Mouse (Mus musculus) liver, postnatal 0 days (tissue): ENCODE measurements around the gene Atp5b. TPM values are rescaled to one million over a fixed set of nuclear protein-coding genes. Genes with fewer than 3 reads are reported as not detected.
A peak's percentile ranks its signal among the peaks of the same experiment; 100 is the strongest.

Experiments used
- ATAC-seq: fragments of 200-750 bp; cut with Nextera tagmentation; 2 replicates; pipeline ENCODE4 v1.8.0; 2017; ENCODE audit warnings: mild to moderate bottlenecking, moderate library complexity
- DNase-seq: peaks from one replicate; pipeline ENCODE4 v3.0.0-alpha.2; 2016
- H3K27ac ChIP-seq: fragments of 300-500 bp; sonication (generic); 2 replicates; pipeline ENCODE4 v1.5.1; 2014; ENCODE audit warnings: antibody characterized with exemption, moderate library complexity, mild to moderate bottlenecking, low read depth
- H3K27me3 ChIP-seq: fragments of 300-500 bp; sonication (generic); 2 replicates; pipeline ENCODE4 v1.6.1; 2014; ENCODE audit warnings: low read length, control low read depth, mixed read lengths; ENCODE audit not compliant: insufficient read depth
- H3K36me3 ChIP-seq: fragments of 300-500 bp; sonication (generic); replicated peaks from 2 replicates; pipeline ENCODE4 v1.6.1; 2014; ENCODE audit warnings: mild to moderate bottlenecking, control low read depth, low read length, moderate library complexity, mixed read lengths; ENCODE audit not compliant: insufficient read depth
- H3K4me1 ChIP-seq: fragments of 300-500 bp; sonication (generic); 2 replicates; pipeline ENCODE4 v1.6.1; 2014; ENCODE audit warnings: antibody characterized with exemption, mild to moderate bottlenecking, control low read depth; ENCODE audit not compliant: insufficient read depth
- H3K4me2 ChIP-seq: fragments of 300-500 bp; sonication (generic); 2 replicates; pipeline ENCODE4 v1.6.1; 2014; ENCODE audit warnings: low read depth, mild to moderate bottlenecking, low read length, moderate library complexity, mixed read lengths
- H3K4me3 ChIP-seq: fragments of 300-500 bp; sonication (generic); 2 replicates; pipeline ENCODE4 v1.5.1; 2014; ENCODE audit warnings: low read depth, low read length
- H3K9ac ChIP-seq: fragments of 300-500 bp; sonication (generic); replicated peaks from 2 replicates; pipeline ENCODE4 v1.6.1; 2014; ENCODE audit warnings: mild to moderate bottlenecking, moderate library complexity
- H3K9me3 ChIP-seq: fragments of 300-500 bp; sonication (generic); 2 replicates; pipeline ENCODE4 v1.6.1; 2016; ENCODE audit warnings: mild to moderate bottlenecking, control low read depth, low read length, mixed read lengths
- CTCF ChIP-seq: sonication (generic); IDR thresholded peaks from 2 replicates; pipeline ENCODE4 v1.5.1; 2016; ENCODE audit warnings: antibody characterized with exemption, low read depth
- EP300 ChIP-seq: IDR thresholded peaks from 2 replicates; pipeline ENCODE4 v1.6.1; 2016; ENCODE audit warnings: antibody characterized with exemption, low read depth, mild to moderate bottlenecking
- whole genome bisulfite sequencing: fragments of 180-500 bp; shearing (Covaris S2); extraction: QIAGEN DNeasy Blood & Tissue Kit; methylation state at CpG from one replicate; pipeline ENCODE4 v1.1.7; 2014; ENCODE audit not compliant: insufficient replicate concordance; 5-methylcytosine and 5-hydroxymethylcytosine counted together
- microRNA counts: library from miRNA; unstranded; fragments of <30 nt; microRNA quantifications from one replicate; lab custom pipeline; 2015
- microRNA-seq: library from miRNA; unstranded; fragments of <30 nt; microRNA quantifications from one replicate; pipeline ENCODE4, GENCODE M21; 2016
- polyA plus RNA-seq: library from polyadenylated mRNA; unstranded; fragments of >200 nt; fragmentation: Nextera tagmentation; extraction: Ambion mirVana; gene quantifications from 2 replicates; pipeline ENCODE4 v1.2.1, GENCODE M21; 2015

Gene Atp5b
- polyA plus RNA-seq, 1 experiment from 2014 or later = 1,865 TPM

DNA sequence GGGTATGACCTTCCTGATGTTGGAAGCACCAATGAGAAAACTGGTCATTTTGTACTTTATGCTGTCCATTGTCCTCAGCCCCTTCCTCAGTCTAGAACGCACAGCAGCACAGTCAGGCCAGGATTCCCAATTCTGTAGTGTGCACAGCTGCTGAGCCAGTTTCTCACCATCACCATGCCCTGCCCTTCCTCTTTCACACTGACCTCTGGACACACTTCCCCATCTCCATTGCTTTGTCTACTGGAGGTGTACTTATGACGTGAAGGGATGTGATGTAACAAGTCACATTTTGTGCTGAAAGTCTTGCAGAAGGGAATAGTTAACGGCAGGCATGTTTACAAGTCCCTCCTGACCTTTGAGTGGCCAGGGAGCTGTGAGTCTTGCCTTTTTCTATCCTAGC, 48.2 kb downstream of the Atp5b start:
- Histone ChIP-seq H3K9ac (no peak overlapping the region), H3K4me3 (no peak overlapping the region), H3K27me3 (no peaks in the 10 kb centered on the region), H3K4me1 (peaks cover 3% of the 10 kb centered on the region; the same call in 1 of the 2 replicates), H3K9me3 (no peaks in the 10 kb centered on the region), H3K36me3 (peaks cover 40% of the 10 kb centered on the region), H3K4me2 (no peak overlapping the region), H3K27ac (no peak overlapping the region; the same call in 1 of the 2 replicates)
- ATAC-seq (peak; percentile 70), DNase-seq (no peak)
- TF ChIP-seq CTCF = no peak
- TF ChIP-seq EP300 = no peak
- WGBS = 49% methylated on average over 3 of the region's 3 CpGs

DNA sequence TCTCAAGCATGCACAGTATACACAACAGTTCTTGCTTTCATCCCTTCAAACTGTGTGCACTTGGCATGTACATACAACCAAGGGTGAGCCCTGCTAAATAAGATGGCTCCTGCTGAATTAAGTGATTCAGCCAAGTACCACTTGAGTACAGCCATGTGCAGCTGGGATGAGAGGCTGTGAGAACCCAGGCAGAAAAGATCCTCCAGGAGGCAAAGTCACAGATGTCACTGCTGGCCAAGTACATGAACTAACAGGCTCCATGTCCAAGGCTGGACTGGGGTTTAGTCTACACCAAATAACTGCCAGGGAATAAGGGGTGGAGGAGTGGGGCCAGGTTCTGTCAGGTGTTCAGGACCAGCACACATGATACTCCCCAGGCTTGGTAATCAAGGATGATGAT, 48.7 kb downstream of the Atp5b start:
- H3K36me3 ChIP-seq = peaks cover 36% of the 10 kb centered on the region

DNA sequence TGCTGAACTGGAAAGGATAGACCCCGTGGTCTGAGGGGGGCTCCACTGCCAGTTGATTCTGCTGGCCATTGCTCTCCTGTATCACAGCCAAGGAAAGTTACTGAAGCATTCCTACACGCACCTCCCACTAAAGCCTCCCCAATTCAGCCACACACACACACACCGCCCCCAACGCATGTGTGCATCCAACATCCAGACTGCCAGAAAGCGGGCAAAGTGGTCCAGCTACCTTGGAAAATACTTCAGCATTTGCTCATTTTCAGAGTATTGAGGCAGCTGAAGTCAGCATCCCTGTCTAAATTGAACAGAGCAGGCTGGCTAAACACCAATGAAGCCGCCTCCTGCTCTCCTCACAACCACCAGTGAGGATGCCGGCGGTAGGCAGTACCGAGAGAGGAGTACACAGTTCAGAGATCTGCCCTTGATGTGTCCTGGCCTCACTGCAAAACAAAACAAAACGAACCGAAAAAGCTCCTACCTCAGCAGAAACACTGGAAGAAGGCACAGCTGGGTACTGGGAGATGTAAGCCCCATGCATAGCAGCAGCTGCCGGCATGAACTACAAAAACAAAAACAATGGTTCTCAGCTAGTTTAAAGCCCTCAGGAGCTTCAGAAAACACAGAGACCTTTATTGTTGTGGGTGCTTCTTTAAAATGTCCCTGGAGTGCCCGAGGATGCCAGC, 50.7 kb downstream of the Atp5b start:
- WGBS = 75% methylated on average over 13 of the region's 13 CpGs
- DNase-seq (no peak), ATAC-seq (no peak)
- H3K9ac ChIP-seq = no peak overlapping the region
- no peak overlapping the region for H3K27ac ChIP-seq
- H3K36me3 ChIP-seq = peaks cover 26% of the 10 kb centered on the region
- TF ChIP-seq CTCF (no peak), EP300 (no peak)
- no peak overlapping the region for H3K4me3 ChIP-seq
- no peak overlapping the region for H3K4me2 ChIP-seq
- no peaks in the 10 kb centered on the region for H3K9me3 ChIP-seq
- peaks cover 3% of the 10 kb centered on the region; the same call in 1 of the 2 replicates for H3K4me1 ChIP-seq
- no peaks in the 10 kb centered on the region for H3K27me3 ChIP-seq

More for the DNA sequence above, 48.7 kb downstream of the Atp5b start:
- Histone ChIP-seq H3K27ac (no peak overlapping the region; the same call in 1 of the 2 replicates), H3K4me1 (peaks cover 3% of the 10 kb centered on the region; the same call in 1 of the 2 replicates), H3K4me2 (no peak overlapping the region), H3K27me3 (no peaks in the 10 kb centered on the region), H3K4me3 (no peak overlapping the region), H3K9ac (no peak overlapping the region), H3K9me3 (no peaks in the 10 kb centered on the region)
- no peak for DNase-seq
- ATAC-seq = no peak
- TF ChIP-seq EP300 (no peak), CTCF (no peak)

DNA sequence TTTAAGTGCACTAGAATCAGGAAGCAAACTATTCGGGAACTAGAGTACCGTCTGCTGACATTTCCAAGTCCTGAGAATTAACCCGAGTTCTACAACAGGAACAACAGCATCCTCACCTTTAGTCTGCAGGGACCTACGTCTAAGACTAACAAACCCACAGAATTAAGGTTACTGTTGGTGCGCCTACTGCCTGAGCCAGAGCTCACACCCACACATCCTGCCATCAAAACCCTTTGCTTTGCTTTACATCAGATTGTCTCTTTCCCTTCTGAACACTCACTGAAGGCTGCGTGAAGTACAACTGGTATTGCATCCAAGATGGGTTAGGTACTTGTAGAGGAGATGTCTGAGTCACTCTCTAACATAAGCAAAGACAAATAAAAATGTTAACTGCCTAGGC, 52.3 kb downstream of the Atp5b start:
- WGBS = 87% methylated on average over 6 of the region's 6 CpGs
- no peaks in the 10 kb centered on the region for H3K27me3 ChIP-seq
- H3K27ac ChIP-seq = no peak overlapping the region
- no peak overlapping the region for H3K4me2 ChIP-seq
- no peak overlapping the region for H3K4me3 ChIP-seq
- TF ChIP-seq EP300 = no peak
- no peak for TF ChIP-seq CTCF
- no peaks in the 10 kb centered on the region for H3K9me3 ChIP-seq
- ATAC-seq (no peak), DNase-seq (no peak)
- H3K36me3 ChIP-seq = peaks cover 14% of the 10 kb centered on the region; the same call in 1 of the 2 replicates
- H3K9ac ChIP-seq = no peak overlapping the region
- H3K4me1 ChIP-seq = peaks cover 3% of the 10 kb centered on the region; the same call in 1 of the 2 replicates

MicroRNAs within 50 kb of the gene (microRNA counts, 519-probe panel; counts per million panel counts)
- microRNA mmu-miR-677 (lab: Ali Mortazavi, UCI) = 662 counts per million, percentile 4 among the panel's probes with 10 or more counts

Small RNAs within 50 kb of the gene (microRNA-seq; reads per million reads assigned to microRNA genes)
- gene Mir677 = 49.4 reads per million, percentile 36 among the genes with 10 or more reads in this experiment

Other genes starting within 250 kb of the Atp5b start
- gene Rdh19, start 233.3 kb upstream of the Atp5b start, polyA plus RNA-seq = not detected in 2 replicates
- 4.2 and 4.6 TPM in 2 replicates for gene Rdh16f2, start 216.8 kb upstream of the Atp5b start, polyA plus RNA-seq
- 345 and 356 TPM in 2 replicates for gene Rdh7, start 194.5 kb upstream of the Atp5b start, polyA plus RNA-seq
- 0.05 TPM in 2 replicates for gene Sdr9c7, start 184.8 kb upstream of the Atp5b start, polyA plus RNA-seq
- 29.5 and 32.4 TPM in 2 replicates for gene Hsd17b6, start 75.7 kb upstream of the Atp5b start, polyA plus RNA-seq
- 26.2 and 29.1 TPM in 2 replicates for gene Prim1, start 68.1 kb upstream of the Atp5b start, polyA plus RNA-seq
- 384 and 394 TPM in 2 replicates for gene Naca, start 47.7 kb upstream of the Atp5b start, polyA plus RNA-seq
- gene Ptges3, start 24.3 kb upstream of the Atp5b start, polyA plus RNA-seq = 193 and 194 TPM in 2 replicates
- gene Baz2a, start 8.3 kb downstream of the Atp5b start, polyA plus RNA-seq = 4.3 and 5.4 TPM in 2 replicates
- 4.5 TPM in 2 replicates for gene Rbms2, start 97.0 kb downstream of the Atp5b start, polyA plus RNA-seq
- 48.8 and 67.3 TPM in 2 replicates for gene Gls2, start 111.2 kb downstream of the Atp5b start, polyA plus RNA-seq
- 54.0 and 61.1 TPM in 2 replicates for gene Spryd4, start 128.5 kb downstream of the Atp5b start, polyA plus RNA-seq
- not detected in 2 replicates for gene Mip, start 142.6 kb downstream of the Atp5b start, polyA plus RNA-seq
- 15.1 and 18.5 TPM in 2 replicates for gene Timeless, start 148.8 kb downstream of the Atp5b start, polyA plus RNA-seq
- 41.8 and 42.4 TPM in 2 replicates for gene Apon, start 170.8 kb downstream of the Atp5b start, polyA plus RNA-seq
- 1,289 and 1,338 TPM in 2 replicates for gene Apof, start 185.4 kb downstream of the Atp5b start, polyA plus RNA-seq
- gene Stat2, start 187.3 kb downstream of the Atp5b start, polyA plus RNA-seq = 11.3 and 12.1 TPM in 2 replicates
- gene Il23a, start 215.5 kb downstream of the Atp5b start, polyA plus RNA-seq = not detected in 2 replicates
- 9.2 and 10.2 TPM in 2 replicates for gene Pan2, start 220.1 kb downstream of the Atp5b start, polyA plus RNA-seq
- 110 and 121 TPM in 2 replicates for gene Cnpy2, start 239.2 kb downstream of the Atp5b start, polyA plus RNA-seq